Mouse (Mus musculus) heart, embryonic 14.5 days (tissue): ENCODE measurements around the gene Gm49369. TPM values are rescaled to one million over a fixed set of nuclear protein-coding genes. Genes with fewer than 3 reads are reported as not detected.
A peak's percentile ranks its signal among the peaks of the same experiment; 100 is the strongest.

ENCODE experiments used
- ATAC-seq: fragments of 200-750 bp; cut with Nextera tagmentation; 2 replicates; pipeline ENCODE4 v1.8.0; 2017; ENCODE audit warnings: low read depth, moderate TSS enrichment; ENCODE audit not compliant: insufficient number of reproducible peaks, insufficient read depth, low FRiP score
- H3K27ac ChIP-seq, 2 experiments: fragments of 200-500 bp in 1 of 2; fragments of 300-500 bp in 1 of 2; sonication (generic) in 1 of 2; replicated peaks in 1 of 2; 2 replicates each; pipeline ENCODE4 v1.5.1; 2012 to 2014; ENCODE audit warnings: low read depth in 2 of 2, low read length in 2 of 2, control low read depth in 1 of 2, mild to moderate bottlenecking in 1 of 2, mixed read lengths in 1 of 2; ENCODE audit not compliant: control insufficient read depth in 1 of 2, insufficient read depth in 1 of 2
- H3K27me3 ChIP-seq: fragments of 300-500 bp; sonication (generic); 2 replicates; pipeline ENCODE4 v1.6.1; 2014; ENCODE audit warnings: mild to moderate bottlenecking, low read length, control low read depth; ENCODE audit not compliant: control insufficient read depth, insufficient read depth
- H3K36me3 ChIP-seq: fragments of 300-500 bp; sonication (generic); 2 replicates; pipeline ENCODE4 v1.6.1; 2014; ENCODE audit warnings: mild to moderate bottlenecking, control low read depth, low read length, mixed read lengths; ENCODE audit not compliant: control insufficient read depth, insufficient read depth
- H3K4me1 ChIP-seq, 2 experiments: fragments of 200-500 bp in 1 of 2; fragments of 300-500 bp in 1 of 2; sonication (generic) in 1 of 2; 2 replicates each; pipeline ENCODE4 v1.6.1; 2012 to 2014; ENCODE audit warnings: low read length in 2 of 2, control low read depth in 1 of 2, mixed read lengths in 1 of 2; ENCODE audit not compliant: control insufficient read depth in 2 of 2, insufficient read depth in 2 of 2
- H3K4me2 ChIP-seq: fragments of 300-500 bp; sonication (generic); 2 replicates; pipeline ENCODE4 v1.6.1; 2014; ENCODE audit warnings: mild to moderate bottlenecking, low read length
- H3K4me3 ChIP-seq, 2 experiments: fragments of 200-500 bp in 1 of 2; fragments of 300-500 bp in 1 of 2; sonication (generic) in 1 of 2; 2 replicates each; pipeline ENCODE4 v1.5.1; 2012 to 2014; ENCODE audit warnings: low read length in 2 of 2, mild to moderate bottlenecking in 2 of 2, control low read depth in 1 of 2, low read depth in 1 of 2, moderate library complexity in 1 of 2; ENCODE audit not compliant: control insufficient read depth in 1 of 2, insufficient read depth in 1 of 2
- H3K9ac ChIP-seq: fragments of 300-500 bp; sonication (generic); 2 replicates; pipeline ENCODE4 v1.6.1; 2014; ENCODE audit warnings: mild to moderate bottlenecking, low read length
- H3K9me3 ChIP-seq: fragments of 300-500 bp; sonication (generic); 2 replicates; pipeline ENCODE4 v1.6.1; 2016; ENCODE audit warnings: low read length, control low read depth; ENCODE audit not compliant: control insufficient read depth
- WGBS: fragments of 180-500 bp; shearing (Covaris S2); extraction: QIAGEN DNeasy Blood & Tissue Kit; methylation state at CpG from one replicate; pipeline ENCODE4 v1.1.7; 2014; 5-methylcytosine and 5-hydroxymethylcytosine counted together
- polyA plus RNA-seq: library from polyadenylated mRNA; unstranded; fragments of >200 nt; fragmentation: Nextera tagmentation; extraction: Ambion mirVana; gene quantifications from 2 replicates; pipeline ENCODE4 v1.2.1, GENCODE M21; 2014

Gm49369 gene
- polyA plus RNA-seq: not detected in 2 replicates

- H3K4me3 ChIP-seq: no peak within 1 kb of the TSS
- no peak within 1 kb of the TSS for H3K4me2 ChIP-seq
- H3K27me3 ChIP-seq: no peaks in the 10 kb centered on the region
- peaks cover 84% of the 10 kb centered on the region for H3K36me3 ChIP-seq
- H3K27ac ChIP-seq: no peak within 1 kb of the TSS
- ATAC-seq: no peak
- no peaks in the 10 kb centered on the region for H3K9me3 ChIP-seq
- H3K4me1 ChIP-seq: peaks cover 15 to 17% of the 10 kb centered on the region in 2 experiments
- 96% methylated on average over 5 of the region's 5 CpGs for WGBS
- H3K9ac ChIP-seq: no peak within 1 kb of the TSS
Measured at GRCm38 (mm10) chr7:142382567-142382966, at the start of gene Gm49369. Gm49369 (minus strand) TSS chr7:142382667.

- no peak overlapping the region for H3K4me3 ChIP-seq
- peak overlapping the region in 1 of 2 experiments; percentile 53; a peak in 1 of 4 replicates for H3K27ac ChIP-seq
- no peak overlapping the region for H3K9ac ChIP-seq
- no peaks in the 10 kb centered on the region for H3K27me3 ChIP-seq
- no peak overlapping the region for H3K4me2 ChIP-seq
- 94% methylated on average over 14 of the region's 14 CpGs for WGBS
- peaks cover 25 to 38% of the 10 kb centered on the region in 2 experiments for H3K4me1 ChIP-seq
- ATAC-seq: no peak
- H3K36me3 ChIP-seq: no peaks in the 10 kb centered on the region
- no peaks in the 10 kb centered on the region for H3K9me3 ChIP-seq
Measured at GRCm38 (mm10) chr7:142431106-142431505, 48.6 kb upstream of the Gm49369 start.

- no peaks in the 10 kb centered on the region for H3K27me3 ChIP-seq
- H3K27ac ChIP-seq: peak overlapping the region in 1 of 2 experiments; percentile 53; a peak in 2 of 4 replicates
- 38% methylated on average over 12 of the region's 12 CpGs for WGBS
- peaks cover 23 to 41% of the 10 kb centered on the region in 2 experiments for H3K4me1 ChIP-seq
- no peaks in the 10 kb centered on the region for H3K36me3 ChIP-seq
- no peaks in the 10 kb centered on the region for H3K9me3 ChIP-seq
- ATAC-seq: peak; percentile 54
- no peak overlapping the region for H3K9ac ChIP-seq
- H3K4me3 ChIP-seq: no peak overlapping the region
- no peak overlapping the region for H3K4me2 ChIP-seq
Measured at GRCm38 (mm10) chr7:142430160-142430678, 47.8 kb upstream of the Gm49369 start.

- Histone ChIP-seq H3K9me3 (no peaks in the 10 kb centered on the region), H3K4me1 (peaks cover 11 to 29% of the 10 kb centered on the region in 2 experiments), H3K9ac (no peak overlapping the region), H3K36me3 (no peaks in the 10 kb centered on the region), H3K27me3 (no peaks in the 10 kb centered on the region), H3K4me2 (no peak overlapping the region), H3K27ac (no peak overlapping the region), H3K4me3 (no peak overlapping the region)
- 10% methylated on average over 7 of the region's 7 CpGs for WGBS
- ATAC-seq: no peak
Measured at GRCm38 (mm10) chr7:142428213-142428612, 45.7 kb upstream of the Gm49369 start.

- H3K36me3 ChIP-seq: no peaks in the 10 kb centered on the region
- no peaks in the 10 kb centered on the region for H3K27me3 ChIP-seq
- peaks cover 11 to 23% of the 10 kb centered on the region in 2 experiments for H3K4me1 ChIP-seq
- no peak overlapping the region for H3K4me2 ChIP-seq
- H3K9me3 ChIP-seq: no peaks in the 10 kb centered on the region
- 52% methylated on average over 11 of the region's 11 CpGs for WGBS
- ATAC-seq: no peak
- H3K27ac ChIP-seq: no peak overlapping the region
- H3K9ac ChIP-seq: no peak overlapping the region
- no peak overlapping the region for H3K4me3 ChIP-seq
Measured at GRCm38 (mm10) chr7:142425641-142426213, 43.3 kb upstream of the Gm49369 start.

- no peak for ATAC-seq
- WGBS: 67% methylated on average over 2 of the region's 2 CpGs
- no peaks in the 10 kb centered on the region for H3K9me3 ChIP-seq
- no peak overlapping the region for H3K4me2 ChIP-seq
- no peak overlapping the region for H3K4me3 ChIP-seq
- H3K4me1 ChIP-seq: 0 out of 4 replicates have a peak, but pooled peaks cover 0 to 3% of the 10 kb centered on the region in 2 experiments
- no peak overlapping the region for H3K27ac ChIP-seq
- no peaks in the 10 kb centered on the region for H3K27me3 ChIP-seq
- no peaks in the 10 kb centered on the region for H3K36me3 ChIP-seq
- H3K9ac ChIP-seq: no peak overlapping the region
Measured at GRCm38 (mm10) chr7:142421826-142422225, 39.4 kb upstream of the Gm49369 start.

- H3K4me2 ChIP-seq: no peak overlapping the region
- H3K9me3 ChIP-seq: no peaks in the 10 kb centered on the region
- H3K4me1 ChIP-seq: no peaks in the 10 kb centered on the region
- no peak overlapping the region for H3K27ac ChIP-seq
- 71% methylated on average over 5 of the region's 5 CpGs for whole genome bisulfite sequencing
- H3K4me3 ChIP-seq: no peak overlapping the region
- no peak for ATAC-seq
- no peaks in the 10 kb centered on the region for H3K36me3 ChIP-seq
- no peaks in the 10 kb centered on the region for H3K27me3 ChIP-seq
- H3K9ac ChIP-seq: no peak overlapping the region
Measured at GRCm38 (mm10) chr7:142419887-142420286, 37.4 kb upstream of the Gm49369 start.

GRCm38 (mm10) chr7:142418679-142419078 lies 36.2 kb upstream of the Gm49369 start:
- Histone ChIP-seq H3K4me1 (no peaks in the 10 kb centered on the region), H3K9ac (no peak overlapping the region), H3K4me2 (no peak overlapping the region), H3K9me3 (no peaks in the 10 kb centered on the region), H3K4me3 (no peak overlapping the region), H3K27me3 (no peaks in the 10 kb centered on the region), H3K36me3 (no peaks in the 10 kb centered on the region), H3K27ac (no peak overlapping the region)
- ATAC-seq: no peak
- WGBS: 93% methylated on average over 8 of the region's 8 CpGs
